Mouse (Mus musculus) hindbrain, embryonic 13.5 days (tissue): ENCODE data around the gene Stard10. TPM values are rescaled to one million over a fixed set of nuclear protein-coding genes. Genes with fewer than 3 reads are reported as not detected.

Experiments used
- ATAC-seq: fragments of 200-750 bp; cut with Nextera tagmentation; 2 replicates; pipeline ENCODE4 v1.8.0; 2017; ENCODE audit warnings: moderate TSS enrichment; ENCODE audit not compliant: low FRiP score
- H3K27ac ChIP-seq: fragments of 300-500 bp; sonication (generic); 2 replicates; pipeline ENCODE4 v1.5.1; 2015; ENCODE audit warnings: inconsistent platforms, mild to moderate bottlenecking, moderate library complexity
- H3K27me3 ChIP-seq: fragments of 300-500 bp; sonication (generic); 2 replicates; pipeline ENCODE4 v1.6.1; 2015; ENCODE audit warnings: mild to moderate bottlenecking, inconsistent platforms
- H3K36me3 ChIP-seq: fragments of 300-500 bp; sonication (generic); 2 replicates; pipeline ENCODE4 v1.6.1; 2015; ENCODE audit warnings: mild to moderate bottlenecking, inconsistent platforms
- H3K4me1 ChIP-seq: fragments of 300-500 bp; sonication (generic); replicated peaks from 2 replicates; pipeline ENCODE4 v1.6.1; 2015; ENCODE audit warnings: inconsistent platforms
- H3K4me2 ChIP-seq: fragments of 300-500 bp; sonication (generic); 2 replicates; pipeline ENCODE4 v1.6.1; 2015; ENCODE audit warnings: inconsistent platforms, mild to moderate bottlenecking, moderate library complexity
- H3K4me3 ChIP-seq: fragments of 300-500 bp; sonication (generic); 2 replicates; pipeline ENCODE4 v1.5.1; 2015; ENCODE audit warnings: mild to moderate bottlenecking, inconsistent platforms
- H3K9ac ChIP-seq: fragments of 300-500 bp; sonication (generic); 2 replicates; pipeline ENCODE4 v1.6.1; 2015; ENCODE audit warnings: mild to moderate bottlenecking, inconsistent platforms
- H3K9me3 ChIP-seq: fragments of 300-500 bp; sonication (generic); 2 replicates; pipeline ENCODE4 v1.6.1; 2016; ENCODE audit warnings: inconsistent platforms
- WGBS: fragments of 180-500 bp; shearing (Covaris S2); methylation state at CpG from one replicate; pipeline ENCODE4 v1.1.7; 2015; 5-methylcytosine and 5-hydroxymethylcytosine counted together
- polyA plus RNA-seq: library from polyadenylated mRNA; unstranded; fragments of >200 nt; fragmentation: Nextera tagmentation; extraction: Ambion mirVana; gene quantifications from 2 replicates; pipeline ENCODE4 v1.2.1, GENCODE M21; 2015

The Stard10 gene
- polyA plus RNA-seq, 1 experiment from 2014 or later = 10.0 TPM

GRCm38 (mm10) chr7:101361767-101362166 lies 44.9 kb downstream of the Stard10 start:
- H3K4me2 ChIP-seq = no peak overlapping the region
- WGBS = 72% methylated on average over 4 of the region's 4 CpGs
- H3K27ac ChIP-seq = no peak overlapping the region
- H3K4me3 ChIP-seq = no peak overlapping the region
- H3K9ac ChIP-seq = no peak overlapping the region
- H3K27me3 ChIP-seq = no peaks in the 10 kb centered on the region
- no peaks in the 10 kb centered on the region for H3K9me3 ChIP-seq
- H3K4me1 ChIP-seq = peaks cover 4% of the 10 kb centered on the region
- H3K36me3 ChIP-seq = no peaks in the 10 kb centered on the region
- ATAC-seq = no peak

GRCm38 (mm10) chr7:101362791-101363191 lies 45.9 kb downstream of the Stard10 start:
- H3K9ac ChIP-seq = no peak overlapping the region
- no peaks in the 10 kb centered on the region for H3K9me3 ChIP-seq
- ATAC-seq = no peak
- 76% methylated on average over 5 of the region's 5 CpGs for WGBS
- no peak overlapping the region for H3K4me2 ChIP-seq
- H3K4me1 ChIP-seq = no peaks in the 10 kb centered on the region
- H3K4me3 ChIP-seq = no peak overlapping the region
- H3K27me3 ChIP-seq = no peaks in the 10 kb centered on the region
- H3K36me3 ChIP-seq = no peaks in the 10 kb centered on the region
- H3K27ac ChIP-seq = no peak overlapping the region

- 77% methylated on average over 5 of the region's 5 CpGs for WGBS
- no peak overlapping the region for H3K4me2 ChIP-seq
- no peak for ATAC-seq
These were observed 47.0 kb downstream of the Stard10 start for GRCm38 (mm10) chr7:101363914-101364313.

GRCm38 (mm10) chr7:101367901-101368852 lies 51.3 kb downstream of the Stard10 start:
- no peak overlapping the region for H3K27ac ChIP-seq
- no peaks in the 10 kb centered on the region for H3K27me3 ChIP-seq
- H3K36me3 ChIP-seq = no peaks in the 10 kb centered on the region
- no peak overlapping the region for H3K9ac ChIP-seq
- no peak overlapping the region for H3K4me2 ChIP-seq
- H3K9me3 ChIP-seq = no peaks in the 10 kb centered on the region
- no peak overlapping the region for H3K4me3 ChIP-seq
- ATAC-seq = no peak
- WGBS = 67% methylated on average over 11 of the region's 11 CpGs
- no peaks in the 10 kb centered on the region for H3K4me1 ChIP-seq

More at GRCm38 (mm10) chr7:101363914-101364313, 47.0 kb downstream of the Stard10 start:
- Histone ChIP-seq H3K4me3 (no peak overlapping the region), H3K9ac (no peak overlapping the region), H3K4me1 (no peaks in the 10 kb centered on the region), H3K27ac (no peak overlapping the region), H3K36me3 (no peaks in the 10 kb centered on the region), H3K27me3 (no peaks in the 10 kb centered on the region), H3K9me3 (no peaks in the 10 kb centered on the region)

- WGBS = 85% methylated on average over 7 of the region's 7 CpGs
- H3K36me3 ChIP-seq = no peaks in the 10 kb centered on the region
- ATAC-seq = no peak
- H3K27me3 ChIP-seq = no peaks in the 10 kb centered on the region
- H3K9ac ChIP-seq = no peak overlapping the region
- H3K4me2 ChIP-seq = no peak overlapping the region
- H3K9me3 ChIP-seq = no peaks in the 10 kb centered on the region
- no peak overlapping the region for H3K4me3 ChIP-seq
- H3K4me1 ChIP-seq = 0 out of 2 replicates have a peak, but pooled peaks cover 4% of the 10 kb centered on the region
- H3K27ac ChIP-seq = no peak overlapping the region
These were observed 52.8 kb downstream of the Stard10 start for GRCm38 (mm10) chr7:101369666-101370065.

- no peak overlapping the region for H3K27ac ChIP-seq
- no peak for ATAC-seq
- no peak overlapping the region for H3K4me3 ChIP-seq
- H3K9ac ChIP-seq = peak overlapping the region; percentile 19; the same call in 1 of the 2 replicates
- no peaks in the 10 kb centered on the region for H3K36me3 ChIP-seq
- H3K27me3 ChIP-seq = no peaks in the 10 kb centered on the region
- H3K4me1 ChIP-seq = peaks cover 17% of the 10 kb centered on the region
- H3K9me3 ChIP-seq = no peaks in the 10 kb centered on the region
- 88% methylated on average over 26 of the region's 26 CpGs for WGBS
- no peak overlapping the region for H3K4me2 ChIP-seq
These were observed 56.2 kb downstream of the Stard10 start for GRCm38 (mm10) chr7:101373082-101373481.

- H3K4me2 ChIP-seq = no peak overlapping the region
- H3K9me3 ChIP-seq = no peaks in the 10 kb centered on the region
- no peaks in the 10 kb centered on the region for H3K27me3 ChIP-seq
- no peak overlapping the region for H3K4me3 ChIP-seq
- peak; percentile 77 for ATAC-seq
- peaks cover 20% of the 10 kb centered on the region for H3K4me1 ChIP-seq
- no peak overlapping the region for H3K27ac ChIP-seq
- H3K9ac ChIP-seq = 0 out of 2 replicates have a peak overlapping the region, but pooled peaks have one; percentile 31
- H3K36me3 ChIP-seq = no peaks in the 10 kb centered on the region
These were observed 57.3 kb downstream of the Stard10 start for GRCm38 (mm10) chr7:101374155-101374554.

GRCm38 (mm10) chr7:101376701-101377340 lies 59.9 kb downstream of the Stard10 start:
- Histone ChIP-seq H3K9ac (no peak overlapping the region), H3K27ac (no peak overlapping the region), H3K4me3 (no peak overlapping the region), H3K4me2 (no peak overlapping the region), H3K36me3 (no peaks in the 10 kb centered on the region), H3K27me3 (no peaks in the 10 kb centered on the region), H3K9me3 (no peaks in the 10 kb centered on the region), H3K4me1 (peaks cover 20% of the 10 kb centered on the region)
- 69% methylated on average over 10 of the region's 10 CpGs for WGBS
- peak; percentile 43; the same call in 1 of the 2 replicates for ATAC-seq

- H3K9ac ChIP-seq = peak overlapping the region; percentile 29; the same call in 1 of the 2 replicates
- ATAC-seq = no peak
- H3K4me1 ChIP-seq = peaks cover 25% of the 10 kb centered on the region
- no peaks in the 10 kb centered on the region for H3K27me3 ChIP-seq
- 0 out of 2 replicates have a peak overlapping the region, but pooled peaks have one; percentile 8 for H3K4me2 ChIP-seq
- no peaks in the 10 kb centered on the region for H3K9me3 ChIP-seq
- H3K27ac ChIP-seq = no peak overlapping the region
- H3K4me3 ChIP-seq = no peak overlapping the region
- H3K36me3 ChIP-seq = no peaks in the 10 kb centered on the region
- WGBS = 39% methylated on average over 7 of the region's 7 CpGs
These were observed 60.9 kb downstream of the Stard10 start for GRCm38 (mm10) chr7:101377741-101378262.

- 77% methylated on average over 3 of the region's 3 CpGs for WGBS
- no peak overlapping the region for H3K4me2 ChIP-seq
- H3K27me3 ChIP-seq = no peaks in the 10 kb centered on the region
- H3K4me3 ChIP-seq = no peak overlapping the region
- no peak for ATAC-seq
- H3K27ac ChIP-seq = no peak overlapping the region
- no peak overlapping the region; the same call in 1 of the 2 replicates for H3K9ac ChIP-seq
- no peaks in the 10 kb centered on the region for H3K36me3 ChIP-seq
- H3K4me1 ChIP-seq = peaks cover 26% of the 10 kb centered on the region
- H3K9me3 ChIP-seq = no peaks in the 10 kb centered on the region
These were observed 61.4 kb downstream of the Stard10 start for GRCm38 (mm10) chr7:101378285-101378684.

GRCm38 (mm10) chr7:101378796-101379465 lies 62.0 kb downstream of the Stard10 start:
- Histone ChIP-seq H3K9me3 (no peaks in the 10 kb centered on the region), H3K9ac (no peak overlapping the region), H3K27me3 (no peaks in the 10 kb centered on the region), H3K4me2 (no peak overlapping the region), H3K4me1 (peaks cover 25% of the 10 kb centered on the region), H3K4me3 (no peak overlapping the region), H3K36me3 (no peaks in the 10 kb centered on the region), H3K27ac (no peak overlapping the region)
- 60% methylated on average over 5 of the region's 5 CpGs for WGBS
- no peak for ATAC-seq

GRCm38 (mm10) chr7:101379732-101380131 lies 62.8 kb downstream of the Stard10 start:
- H3K4me1 ChIP-seq = peaks cover 23% of the 10 kb centered on the region
- WGBS = 76% methylated on average over 2 of the region's 2 CpGs
- no peak overlapping the region for H3K27ac ChIP-seq
- no peak overlapping the region for H3K4me2 ChIP-seq
- no peaks in the 10 kb centered on the region for H3K9me3 ChIP-seq
- no peak overlapping the region for H3K4me3 ChIP-seq
- H3K36me3 ChIP-seq = no peaks in the 10 kb centered on the region
- H3K27me3 ChIP-seq = no peaks in the 10 kb centered on the region
- no peak overlapping the region for H3K9ac ChIP-seq
- no peak for ATAC-seq
